Mouse (Mus musculus) olfactory bulb, adult 2 months (tissue): Measurements from ENCODE around the gene Zpr1.

ENCODE experiments used
- CTCF ChIP-seq: fragments of 200-500 bp; IDR thresholded peaks from 2 replicates; pipeline ENCODE4 v1.5.1; 2012; ENCODE audit warnings: low read depth, mild to moderate bottlenecking, low read length, moderate library complexity; ENCODE audit not compliant: insufficient read depth
- POLR2A ChIP-seq: fragments of 200-500 bp; IDR thresholded peaks from 2 replicates; pipeline ENCODE4 v1.6.1; 2012; ENCODE audit warnings: mild to moderate bottlenecking, low read depth, low read length, moderate library complexity; ENCODE audit not compliant: insufficient read depth

GRCm38 (mm10) chr9:46315807-46316365, 43.0 kb downstream of the Zpr1 start:
- TF ChIP-seq CTCF (no peak), POLR2A (no peak)
